Mouse (Mus musculus): ENCODE measurements around the gene Ccdc96.

The Ccdc96 gene

DNA sequence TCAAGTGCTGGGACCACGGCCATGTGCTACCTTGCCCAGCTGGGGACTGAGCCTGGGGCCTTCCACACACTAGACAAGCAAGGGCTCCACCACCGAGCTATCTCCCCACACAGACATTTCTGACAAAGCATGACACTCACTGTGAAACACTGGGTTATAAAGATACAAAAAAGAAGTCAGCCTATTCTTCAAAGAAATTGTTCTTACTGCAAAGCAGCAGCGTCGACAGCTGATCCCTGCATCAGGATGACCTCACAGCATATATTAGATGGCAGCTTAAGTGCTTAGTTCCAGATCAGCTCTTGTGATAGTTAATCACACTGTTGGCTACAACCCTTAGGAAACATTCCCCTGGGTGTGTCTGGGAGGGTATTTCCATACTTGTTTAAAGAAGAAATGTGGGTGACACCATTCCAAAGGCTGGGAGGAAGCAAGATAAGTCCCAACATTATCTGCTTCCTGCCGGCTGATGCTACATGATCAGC lies 38.9 kb downstream of the Ccdc96 start:
- DNase-seq (ENCODE audit: low spot score in 2 of 2) = no peak

GRCm38 (mm10) chr5:36525216-36525615 lies 40.8 kb downstream of the Ccdc96 start:
- no peak for DNase-seq (ENCODE audit: low spot score in 2 of 2)

GRCm38 (mm10) chr5:36526274-36526673 lies 41.9 kb downstream of the Ccdc96 start:
- no peak for DNase-seq (ENCODE audit: low spot score in 2 of 2)

GRCm38 (mm10) chr5:36526921-36527320 lies 42.5 kb downstream of the Ccdc96 start:
- no peak for DNase-seq (ENCODE audit: low spot score in 2 of 2)

DNA sequence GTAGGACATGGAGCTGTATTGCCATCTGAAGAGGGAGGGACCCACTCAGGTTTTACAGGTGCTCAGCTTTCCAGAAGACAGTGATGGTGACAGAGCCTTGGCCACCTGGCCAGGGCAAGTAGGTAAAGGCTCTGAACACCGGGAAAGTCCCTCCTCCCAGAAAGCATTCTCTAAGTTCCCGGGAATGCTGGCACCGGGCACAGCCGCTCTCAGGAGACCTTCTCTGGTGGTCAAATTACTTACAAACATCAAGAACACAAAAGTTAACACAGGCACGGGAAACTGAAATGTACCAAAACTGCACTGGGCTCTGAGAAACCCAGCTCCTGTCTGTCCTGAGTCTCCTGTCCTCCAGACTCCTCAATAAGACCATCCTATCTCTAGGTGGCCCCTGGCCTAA lies 45.3 kb downstream of the Ccdc96 start:
- no peak for DNase-seq (ENCODE audit: low spot score in 2 of 2)

DNA sequence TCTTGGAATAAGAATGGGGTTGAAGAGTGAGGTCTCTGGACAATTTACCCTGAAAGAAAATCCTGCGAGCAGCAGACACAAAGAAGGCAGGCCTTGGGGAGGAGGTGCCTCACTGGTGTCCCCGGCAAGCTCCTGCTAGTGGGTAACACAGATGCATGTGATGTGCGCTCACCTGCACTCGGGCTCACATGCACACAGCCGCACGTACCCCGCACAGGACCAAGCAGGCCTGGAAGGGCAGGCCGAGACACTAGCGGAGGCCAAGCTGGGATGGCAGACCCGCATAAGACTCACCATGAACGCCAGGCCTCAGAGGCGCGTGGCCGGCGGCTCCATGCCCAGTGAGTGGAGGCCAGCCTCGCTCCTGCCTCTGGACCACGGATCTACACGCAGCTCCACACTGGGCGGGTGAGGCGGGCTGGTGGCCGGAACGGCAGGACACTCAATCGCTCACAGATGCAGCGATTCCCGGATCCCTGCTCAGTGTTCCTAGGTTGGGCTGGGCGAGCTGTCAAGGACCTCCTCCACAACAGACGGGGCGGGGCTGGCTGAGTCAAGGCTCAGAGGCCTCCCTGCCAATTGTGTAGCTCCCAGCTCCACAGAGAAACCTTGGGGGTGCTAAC lies 45.9 kb downstream of the Ccdc96 start:
- peak; percentile 96 to 97 for DNase-seq (ENCODE audit: low spot score in 2 of 2)

DNA sequence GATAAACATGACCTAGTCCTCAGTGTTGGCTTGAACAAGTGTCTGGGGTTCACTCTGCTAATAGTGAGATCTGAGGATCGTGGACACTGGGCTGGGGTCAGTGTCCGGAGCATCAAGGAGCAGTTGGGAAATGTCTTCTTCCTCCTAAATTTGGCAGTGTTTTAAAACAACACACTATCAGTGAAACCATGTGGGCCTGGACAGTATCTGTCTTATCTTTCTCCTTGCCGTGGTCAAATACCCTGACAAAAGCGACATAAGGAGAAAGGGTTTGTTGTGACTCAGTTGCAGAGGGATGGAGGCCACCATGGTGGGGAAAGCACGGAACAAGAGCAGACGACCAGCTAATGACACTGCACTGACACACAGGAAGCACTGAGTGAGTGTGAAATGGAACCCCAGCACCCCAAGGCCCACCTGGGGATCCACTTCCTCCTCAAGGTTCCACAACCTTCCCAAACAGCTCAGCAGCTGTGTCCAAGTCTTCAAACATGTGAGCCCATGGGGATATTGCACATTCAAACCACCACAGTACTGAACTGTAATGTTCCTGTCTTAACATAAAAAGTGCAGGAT lies 50.2 kb downstream of the Ccdc96 start:
- no peak for DNase-seq (ENCODE audit: low spot score in 2 of 2)

DNA sequence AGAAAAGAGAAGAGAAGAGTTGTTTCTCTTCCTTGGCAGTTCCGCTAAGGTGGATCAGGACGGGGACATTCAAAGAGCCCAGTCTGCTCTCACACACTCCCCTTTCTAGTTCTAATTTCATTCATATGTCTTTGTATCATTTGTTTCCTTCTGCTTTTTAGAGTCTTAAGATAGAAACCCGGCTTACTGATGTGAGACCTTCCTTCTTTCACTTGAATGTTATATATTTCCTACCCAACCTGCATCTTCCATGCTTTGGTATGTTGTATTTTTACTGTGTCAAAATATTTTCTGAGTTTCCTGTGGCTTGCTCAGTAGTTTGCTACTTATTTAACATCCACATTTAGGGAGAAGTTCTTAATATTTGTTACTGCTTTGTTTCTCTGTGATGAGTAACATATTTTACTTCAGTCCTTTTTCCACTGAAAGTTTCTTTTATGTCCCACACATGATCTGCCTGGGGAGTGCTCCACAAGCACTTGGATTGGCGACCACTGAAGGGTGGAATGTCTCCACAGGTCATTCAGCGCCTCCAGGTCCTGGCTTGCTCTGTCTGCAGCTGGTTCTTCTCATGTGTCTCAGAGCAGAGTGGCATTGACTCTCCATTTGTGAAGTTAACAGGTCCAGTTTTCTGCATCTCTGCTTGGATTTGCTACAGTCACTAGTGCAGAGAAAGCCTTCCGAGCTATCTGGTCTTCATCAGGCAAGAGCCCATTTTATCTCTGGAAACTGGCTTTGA lies 51.2 kb downstream of the Ccdc96 start:
- no peak for DNase-seq (ENCODE audit: low spot score in 2 of 2)

- no peak for DNase-seq (ENCODE audit: low spot score in 2 of 2)
These were observed 52.0 kb downstream of the Ccdc96 start for GRCm38 (mm10) chr5:36536424-36536823.
